ENCODE assay signal across 17 mouse cellular contexts in genomic region chr13:52258373-52258772, GRCm38 (mm10).
DNase-seq lines count a peak whose midpoint lies in the region; ATAC-seq lines count a peak whose summit lies in the region.
"Had no signal": no experiment of that assay in that cellular context is flagged by ENCODE, and none has a peak within 500 bp of the region (broad histone marks: within the 10 kb centered on the region; RNA-seq: fewer than 3 reads in every experiment).

No protein-coding gene starts in this region.

- peak; percentile 33 for DNase-seq in 416B (ENCODE audit: low read depth)
- no peak for DNase-seq in cerebellum, postnatal 36 days
- no peak for DNase-seq in kidney, postnatal 4 days
- DNase-seq: adrenal gland, postnatal 10 days; B cell, adult 2 months; cerebellum, adult 11 months; cerebellum, adult 8-10 months; cerebellum, postnatal 14 days; forebrain, postnatal 0 days; gastrocnemius, adult 2 months; gastrocnemius, postnatal 25 days; heart, adult 18-20 months had no signal

- peak; percentile 52 for ATAC-seq in common myeloid progenitor, adult 5-6 weeks (replicated peaks; ENCODE audit: low read depth, poor library complexity, severe bottlenecking)
- ATAC-seq in megakaryocyte, adult 5-6 weeks (ENCODE audit: poor library complexity, severe bottlenecking) = peak; percentile 79
- 0 out of 2 replicates have a peak, but pooled peaks have one; percentile 27 for ATAC-seq in neutrophil, adult 5-6 weeks (ENCODE audit: extremely low read depth, insufficient number of reproducible peaks, low FRiP score, poor library complexity, severe bottlenecking)
- ATAC-seq: CD4-positive, CD25-positive, alpha-beta regulatory T cell, adult 4 months; forebrain, embryonic 13.5 days; forebrain, postnatal 0 days had no signal

Comparison
In these comparisons a context has a peak if more than half of its experiments do, and no peak if none do; other contexts are left out.
1. ATAC-seq: peak in every context shown above with its lines; median percentile 79 in megakaryocyte, adult 5-6 weeks; 52 in common myeloid progenitor, adult 5-6 weeks; 27 in neutrophil, adult 5-6 weeks.